Mouse (Mus musculus) heart, embryonic 15.5 days (tissue): ENCODE data around the gene Spint1. TPM values are rescaled to one million over a fixed set of nuclear protein-coding genes. Genes with fewer than 3 reads are reported as not detected.

Experiments used
- ATAC-seq: fragments of 200-750 bp; cut with Nextera tagmentation; replicated peaks from 2 replicates; pipeline ENCODE4 v1.8.0; 2017; ENCODE audit warnings: low read depth, moderate TSS enrichment; ENCODE audit not compliant: insufficient number of reproducible peaks, insufficient read depth, low FRiP score
- H3K27ac ChIP-seq: fragments of 300-500 bp; sonication (generic); 2 replicates; pipeline ENCODE4 v1.5.1; 2015; ENCODE audit warnings: mild to moderate bottlenecking, inconsistent platforms
- H3K27me3 ChIP-seq: fragments of 300-500 bp; sonication (generic); 2 replicates; pipeline ENCODE4 v1.6.1; 2015; ENCODE audit warnings: inconsistent platforms
- H3K36me3 ChIP-seq: fragments of 300-500 bp; sonication (generic); 2 replicates; pipeline ENCODE4 v1.6.1; 2015; ENCODE audit warnings: mild to moderate bottlenecking, inconsistent platforms
- H3K4me1 ChIP-seq: fragments of 300-500 bp; sonication (generic); replicated peaks from 2 replicates; pipeline ENCODE4 v1.6.1; 2015; ENCODE audit warnings: inconsistent platforms
- H3K4me2 ChIP-seq: fragments of 300-500 bp; sonication (generic); 2 replicates; pipeline ENCODE4 v1.6.1; 2015; ENCODE audit warnings: inconsistent platforms, mild to moderate bottlenecking, moderate library complexity
- H3K4me3 ChIP-seq: fragments of 300-500 bp; sonication (generic); 2 replicates; pipeline ENCODE4 v1.5.1; 2015; ENCODE audit warnings: mild to moderate bottlenecking, inconsistent platforms
- H3K9ac ChIP-seq: fragments of 300-500 bp; sonication (generic); 2 replicates; pipeline ENCODE4 v1.6.1; 2015; ENCODE audit warnings: mild to moderate bottlenecking, inconsistent platforms
- H3K9me3 ChIP-seq: fragments of 300-500 bp; sonication (generic); replicated peaks from 2 replicates; pipeline ENCODE4 v1.6.1; 2016; ENCODE audit warnings: inconsistent platforms
- WGBS: fragments of 180-500 bp; shearing (Covaris S2); methylation state at CpG from one replicate; pipeline ENCODE4 v1.1.7; 2015; ENCODE audit warnings: mixed read lengths; 5-methylcytosine and 5-hydroxymethylcytosine counted together
- polyA plus RNA-seq: library from polyadenylated mRNA; unstranded; fragments of >200 nt; fragmentation: Nextera tagmentation; extraction: Ambion mirVana; gene quantifications from 2 replicates; pipeline ENCODE4 v1.2.1, GENCODE M21; 2015

The Spint1 gene
- polyA plus RNA-seq, result 1.2 and 5.6 TPM in 2 replicates

GRCm38 (mm10) chr2:119237210-119237870 lies at the start of gene Spint1:
TSS of gene Spint1 (plus strand) at chr2:119237362.
- ATAC-seq, result no peak
- Histone ChIP-seq H3K27me3 (peaks cover 77% of the 10 kb centered on the region), H3K27ac (no peak within 1 kb of the TSS)

GRCm38 (mm10) chr2:119189029-119189710 lies 48.0 kb upstream of the Spint1 start:
- Histone ChIP-seq H3K36me3 (peaks cover 9% of the 10 kb centered on the region; the same call in 1 of the 2 replicates), H3K9ac (no peak overlapping the region), H3K27ac (no peak overlapping the region), H3K9me3 (no peaks in the 10 kb centered on the region), H3K27me3 (no peaks in the 10 kb centered on the region), H3K4me1 (peaks cover 7% of the 10 kb centered on the region), H3K4me3 (peak overlapping the region; percentile 31), H3K4me2 (peak overlapping the region; percentile 63)
- peak; percentile 78 for ATAC-seq
- WGBS, result 6% methylated on average over 15 of the region's 15 CpGs

More at GRCm38 (mm10) chr2:119237210-119237870, at the start of gene Spint1:
- Histone ChIP-seq H3K4me1 (peaks cover 12% of the 10 kb centered on the region), H3K4me2 (peak within 1 kb of the TSS; percentile 76), H3K36me3 (no peaks in the 10 kb centered on the region), H3K9me3 (no peaks in the 10 kb centered on the region), H3K4me3 (peak within 1 kb of the TSS; percentile 50), H3K9ac (peak within 1 kb of the TSS; percentile 35; the same call in 1 of the 2 replicates)
- WGBS, result under 1% methylated on average over 73 of the region's 73 CpGs

GRCm38 (mm10) chr2:119190969-119191368 lies 46.2 kb upstream of the Spint1 start:
- Histone ChIP-seq H3K36me3 (no peaks in the 10 kb centered on the region), H3K4me1 (peaks cover 10% of the 10 kb centered on the region), H3K9me3 (no peaks in the 10 kb centered on the region), H3K4me3 (no peak overlapping the region), H3K27me3 (no peaks in the 10 kb centered on the region), H3K9ac (no peak overlapping the region), H3K4me2 (no peak overlapping the region), H3K27ac (no peak overlapping the region)
- WGBS, result 67% methylated on average over 5 of the region's 5 CpGs
- no peak for ATAC-seq

GRCm38 (mm10) chr2:119194140-119194539 lies 43.0 kb upstream of the Spint1 start:
- H3K27ac ChIP-seq, result peak overlapping the region; percentile 67
- 66% methylated on average over 5 of the region's 5 CpGs for WGBS
- ATAC-seq, result no peak
- no peaks in the 10 kb centered on the region for H3K27me3 ChIP-seq
- H3K4me1 ChIP-seq, result peaks cover 11% of the 10 kb centered on the region
- H3K9me3 ChIP-seq, result no peaks in the 10 kb centered on the region
- H3K4me2 ChIP-seq, result no peak overlapping the region
- H3K9ac ChIP-seq, result no peak overlapping the region
- H3K4me3 ChIP-seq, result no peak overlapping the region
- H3K36me3 ChIP-seq, result no peaks in the 10 kb centered on the region

GRCm38 (mm10) chr2:119196316-119197108 lies 40.6 kb upstream of the Spint1 start:
- H3K9me3 ChIP-seq, result no peaks in the 10 kb centered on the region
- H3K4me3 ChIP-seq, result no peak overlapping the region
- H3K27ac ChIP-seq, result no peak overlapping the region
- peaks cover 12% of the 10 kb centered on the region for H3K4me1 ChIP-seq
- H3K9ac ChIP-seq, result no peak overlapping the region
- H3K36me3 ChIP-seq, result no peaks in the 10 kb centered on the region
- no peak for ATAC-seq
- H3K27me3 ChIP-seq, result no peaks in the 10 kb centered on the region
- whole genome bisulfite sequencing, result 43% methylated on average over 4 of the region's 4 CpGs
- no peak overlapping the region for H3K4me2 ChIP-seq

GRCm38 (mm10) chr2:119197493-119197892 lies 39.7 kb upstream of the Spint1 start:
- Histone ChIP-seq H3K36me3 (no peaks in the 10 kb centered on the region), H3K4me2 (no peak overlapping the region), H3K27me3 (no peaks in the 10 kb centered on the region), H3K4me3 (no peak overlapping the region), H3K9ac (no peak overlapping the region), H3K4me1 (peaks cover 12% of the 10 kb centered on the region), H3K9me3 (no peaks in the 10 kb centered on the region), H3K27ac (no peak overlapping the region)
- 77% methylated on average over 1 of the region's 1 CpGs for WGBS
- ATAC-seq, result no peak

GRCm38 (mm10) chr2:119198049-119198448 lies 39.1 kb upstream of the Spint1 start:
- peaks cover 16% of the 10 kb centered on the region for H3K4me1 ChIP-seq
- 33% methylated on average over 1 of the region's 1 CpGs for WGBS
- no peak overlapping the region for H3K4me3 ChIP-seq
- H3K27me3 ChIP-seq, result no peaks in the 10 kb centered on the region
- no peak overlapping the region for H3K4me2 ChIP-seq
- ATAC-seq, result no peak
- H3K27ac ChIP-seq, result no peak overlapping the region
- no peak overlapping the region for H3K9ac ChIP-seq
- H3K9me3 ChIP-seq, result no peaks in the 10 kb centered on the region
- no peaks in the 10 kb centered on the region for H3K36me3 ChIP-seq

- Histone ChIP-seq H3K9me3 (no peaks in the 10 kb centered on the region), H3K4me1 (peaks cover 22% of the 10 kb centered on the region)
Measured at GRCm38 (mm10) chr2:119198934-119199333, 38.2 kb upstream of the Spint1 start.

GRCm38 (mm10) chr2:119202914-119203453 lies 34.2 kb upstream of the Spint1 start:
- Histone ChIP-seq H3K4me1 (peaks cover 19% of the 10 kb centered on the region), H3K27ac (peak overlapping the region; percentile 3; the same call in 1 of the 2 replicates), H3K4me2 (no peak overlapping the region), H3K9ac (no peak overlapping the region), H3K9me3 (no peaks in the 10 kb centered on the region), H3K4me3 (no peak overlapping the region), H3K36me3 (no peaks in the 10 kb centered on the region), H3K27me3 (no peaks in the 10 kb centered on the region)
- 54% methylated on average over 5 of the region's 5 CpGs for WGBS
- ATAC-seq, result no peak

More at GRCm38 (mm10) chr2:119198934-119199333, 38.2 kb upstream of the Spint1 start:
- H3K36me3 ChIP-seq, result no peaks in the 10 kb centered on the region
- no peak for ATAC-seq
- H3K9ac ChIP-seq, result no peak overlapping the region
- H3K4me3 ChIP-seq, result no peak overlapping the region
- H3K4me2 ChIP-seq, result no peak overlapping the region
- H3K27ac ChIP-seq, result no peak overlapping the region
- WGBS, result 77% methylated on average over 3 of the region's 3 CpGs
- no peaks in the 10 kb centered on the region for H3K27me3 ChIP-seq

- no peak overlapping the region for H3K9ac ChIP-seq
- H3K4me1 ChIP-seq, result peaks cover 19% of the 10 kb centered on the region
- WGBS, result 68% methylated on average over 4 of the region's 4 CpGs
- no peaks in the 10 kb centered on the region for H3K27me3 ChIP-seq
- H3K27ac ChIP-seq, result peak overlapping the region; percentile 26; the same call in 1 of the 2 replicates
- no peak overlapping the region for H3K4me3 ChIP-seq
- no peaks in the 10 kb centered on the region for H3K9me3 ChIP-seq
- ATAC-seq, result no peak
- H3K36me3 ChIP-seq, result no peaks in the 10 kb centered on the region
- H3K4me2 ChIP-seq, result no peak overlapping the region
Measured at GRCm38 (mm10) chr2:119203871-119204460, 33.2 kb upstream of the Spint1 start.
